In genomic region chr16:77027976-77028686, GRCm38 (mm10) we compare ENCODE assay signal across 9 mouse cellular contexts. TPM values are rescaled to one million over a fixed set of nuclear protein-coding genes. Genes with fewer than 3 reads are reported as not detected.
A peak's percentile ranks its signal among the peaks of the same experiment; 100 is the strongest.
DNase-seq lines count a peak whose midpoint lies in the region; ATAC-seq and TF ChIP-seq lines count a peak whose summit lies in the region.
"Had no signal": no experiment of that assay in that cellular context is flagged by ENCODE, and none has a peak within 500 bp of the region (broad histone marks: within the 10 kb centered on the region; RNA-seq: fewer than 3 reads in every experiment).

No protein-coding gene starts in this region.

- H3K27ac ChIP-seq in heart, embryonic 10.5 days, result peak overlapping the region; percentile 69
- peak overlapping the region; percentile 67 for H3K27ac ChIP-seq in left cerebral cortex, adult 2 months
- H3K27ac ChIP-seq in liver, embryonic 16.5 days (ENCODE audit: low read length), result peak overlapping the region; percentile 100

- DNase-seq in heart, embryonic 10.5 days (ENCODE audit: low spot score), result no peak
- no peak for DNase-seq in heart, postnatal 25 days (ENCODE audit: low spot score)
- DNase-seq in left cerebral cortex, adult 2 months (ENCODE audit: extremely low spot score in 1 of 2, low spot score in 2 of 2), result no peak
- no peak for DNase-seq in left cerebral cortex, postnatal 36 days (ENCODE audit: low spot score in 2 of 2)
- DNase-seq in spleen, adult 12 weeks (ENCODE audit: low spot score), result no peak

- peak overlapping the region; percentile 60 for H3K9ac ChIP-seq in liver, embryonic 16.5 days (ENCODE audit: low read depth, low read length)

- H3K9me3 ChIP-seq in heart, embryonic 10.5 days, result 0 out of 2 replicates have a peak, but pooled peaks cover 2% of the 10 kb centered on the region
- H3K9me3 ChIP-seq in erythroblast, embryonic 14.5 days (ENCODE audit: control insufficient read depth, low read length), result peaks cover 2% of the 10 kb centered on the region; the same call in 1 of the 2 replicates
- H3K9me3 ChIP-seq in liver, embryonic 16.5 days (replicated peaks; ENCODE audit: control insufficient read depth, low read length), result no peaks in the 10 kb centered on the region

- H3K27me3 ChIP-seq in heart, embryonic 10.5 days (ENCODE audit: insufficient read depth, poor library complexity, severe bottlenecking), result no peaks in the 10 kb centered on the region
- H3K27me3 ChIP-seq in erythroblast, embryonic 14.5 days (ENCODE audit: control insufficient read depth), result no peaks in the 10 kb centered on the region
- no peaks in the 10 kb centered on the region for H3K27me3 ChIP-seq in liver, embryonic 16.5 days (ENCODE audit: control insufficient read depth, insufficient read depth, low read depth, low read length)

- H3K36me3 ChIP-seq in heart, embryonic 10.5 days, result peaks cover 20% of the 10 kb centered on the region
- peaks cover 90% of the 10 kb centered on the region for H3K36me3 ChIP-seq in erythroblast, embryonic 14.5 days (ENCODE audit: control insufficient read depth)
- H3K36me3 ChIP-seq in liver, embryonic 16.5 days (ENCODE audit: control insufficient read depth, insufficient read depth), result peaks cover 11% of the 10 kb centered on the region

- H3K4me2 ChIP-seq in liver, embryonic 16.5 days (ENCODE audit: low read depth, low read length), result peak overlapping the region; percentile 81

- intact Hi-C loops in heart, postnatal 25 days (cut with DNase I), result loop anchor here (2.0 to 10.0 kb wide), 2 partner anchors 13 to 1263 kb away; partner anchors contain the start of gene Hspa13
- intact Hi-C loops in left cerebral cortex, adult 2 months (cut with DNase I), result loop anchor here (5.0 kb wide), 1 partner anchor 49 kb away; no protein-coding TSS in a partner anchor
- intact Hi-C loops in left cerebral cortex, postnatal 36 days (cut with DNase I), result no loop called here

- ATAC-seq in liver, embryonic 16.5 days (ENCODE audit: low read depth), result peak; percentile 51
- ATAC-seq in megakaryocyte progenitor cell, adult 5-6 weeks (replicated peaks; ENCODE audit: poor library complexity), result no peak
- ATAC-seq: CD4-positive, CD25-positive, alpha-beta regulatory T cell, adult 4 months had no signal

- TF ChIP-seq CTCF in left cerebral cortex, adult 2 months (IDR thresholded peaks at IDR 0.05), result no peak

- H3K4me1 ChIP-seq in heart, embryonic 10.5 days, result peaks cover 39% of the 10 kb centered on the region
- peaks cover 85% of the 10 kb centered on the region for H3K4me1 ChIP-seq in erythroblast, embryonic 14.5 days (ENCODE audit: control insufficient read depth)
- H3K4me1 ChIP-seq in liver, embryonic 16.5 days (ENCODE audit: control insufficient read depth, low read depth, low read length), result peaks cover 72% of the 10 kb centered on the region

- WGBS in heart, embryonic 10.5 days, result 67% methylated on average over 14 of the region's 14 CpGs
- 37% methylated on average over 14 of the region's 14 CpGs for WGBS in liver, embryonic 16.5 days (ENCODE audit: insufficient replicate concordance)

- peak overlapping the region; percentile 28; the same call in 1 of the 2 replicates for H3K4me3 ChIP-seq in heart, embryonic 10.5 days
- peak overlapping the region; percentile 14; the same call in 1 of the 2 replicates for H3K4me3 ChIP-seq in left cerebral cortex, adult 2 months
- peak overlapping the region; percentile 60 for H3K4me3 ChIP-seq in erythroblast, embryonic 14.5 days (replicated peaks)
- peak overlapping the region; percentile 56 for H3K4me3 ChIP-seq in liver, embryonic 16.5 days (ENCODE audit: low read depth, low read length)

RNA-seq across cellular contexts. Expression of gene Usp25, which starts 14.6 kb away (rescaled TPM):
- 20.8 and 23.1 TPM in 2 replicates for polyA plus RNA-seq in heart, embryonic 10.5 days (2016; fragmentation: Nextera tagmentation; extraction: Ambion mirVana)
- total RNA-seq in heart, postnatal 25 days (2021), result 10 to 100 TPM; 78.2 to 83.5 TPM
- total RNA-seq in left cerebral cortex, adult 2 months (2021), result 10 to 100 TPM; 32.5 to 36.6 TPM
- total RNA-seq in left cerebral cortex, postnatal 36 days (2021), result 10 to 100 TPM; 31.9 TPM
- 4.0 and 5.2 TPM in 2 replicates for polyA plus RNA-seq in erythroblast, embryonic 14.5 days (2012)
- polyA plus RNA-seq in liver, embryonic 16.5 days (2015; fragmentation: Nextera tagmentation; extraction: Ambion mirVana), result 18.3 and 25.5 TPM in 2 replicates
- total RNA-seq in megakaryocyte progenitor cell, adult 5-6 weeks (2015), result 73.2 and 81.9 TPM in 2 replicates
- 74.3 and 82.1 TPM in 2 replicates for total RNA-seq in megakaryocyte progenitor cell, adult 5-6 weeks (2017)
